Mouse (Mus musculus) c-Kit-positive CD71-negative TER-119-negative erythroid progenitor cells, embryonic 14.5 days (primary cell): Measurements from ENCODE around the gene Car12.
"Not testable (repeated sequence)": the region's sequence is repeated elsewhere in the genome, so short reads cannot be mapped to it uniquely, and the experiment has no call there.

Experiments
- DNase-seq: peaks from one replicate; pipeline ENCODE4 v3.0.0-alpha.2; 2013; ENCODE audit warnings: low read depth

Car12 gene

DNA sequence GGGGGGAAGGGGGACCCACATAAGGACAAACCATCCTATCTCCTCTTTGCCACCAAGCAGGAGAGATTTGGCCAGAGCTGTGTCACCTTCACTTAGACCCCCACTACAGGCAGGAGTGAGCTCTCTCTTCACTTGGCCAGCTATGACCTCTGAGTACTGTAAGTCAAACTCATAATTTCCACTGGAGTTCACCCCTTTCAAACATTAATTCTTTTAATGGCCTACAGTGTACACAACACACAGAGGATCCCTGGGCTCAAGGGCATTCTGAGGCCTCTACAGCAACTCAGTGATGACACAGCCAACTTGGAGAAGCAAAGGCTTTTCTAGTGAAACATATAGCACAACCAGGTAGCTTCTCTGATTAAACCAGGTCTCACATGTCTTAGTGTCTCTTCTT, 57.2 kb downstream of the Car12 start:
- DNase-seq, result no peak

DNA sequence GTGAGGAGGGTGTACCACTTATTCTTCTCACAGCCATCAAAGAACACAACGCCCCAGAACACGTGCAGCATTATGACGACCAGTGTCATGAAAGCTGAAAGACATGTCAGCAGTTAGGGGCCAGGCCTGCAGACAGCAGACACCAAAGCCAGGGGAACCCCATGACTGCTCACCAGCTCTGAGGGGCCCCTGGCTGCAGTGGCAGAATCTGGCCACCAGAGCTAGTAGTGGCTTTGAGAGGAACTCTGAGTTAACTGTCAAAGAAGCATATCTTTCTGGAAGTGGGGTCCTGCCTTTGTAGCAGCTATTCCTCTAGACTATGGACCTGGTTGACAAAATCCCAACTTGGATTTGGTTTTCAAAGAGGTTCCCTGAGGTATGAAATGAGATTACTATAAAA, 71.1 kb downstream of the Car12 start:
- not testable (repeated sequence) for DNase-seq

DNA sequence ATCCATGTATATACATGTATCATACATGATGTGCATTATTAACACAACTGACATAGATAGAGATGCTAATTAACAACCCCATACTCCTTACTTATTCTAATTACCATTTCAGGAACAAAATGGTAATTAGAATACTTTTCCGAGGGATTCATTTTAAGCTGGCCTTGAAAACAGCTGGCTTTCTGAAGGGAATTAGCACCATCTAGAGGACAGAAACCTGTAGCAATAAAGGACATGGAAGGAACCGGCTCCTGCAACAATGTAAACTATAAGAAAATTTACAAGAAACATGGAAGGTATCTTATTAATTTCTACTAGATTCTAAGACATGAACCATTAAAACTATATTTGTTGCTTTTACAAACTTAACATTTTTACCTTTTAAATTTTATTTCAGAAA, 74.3 kb downstream of the Car12 start:
- DNase-seq, result peak; percentile 32

DNA sequence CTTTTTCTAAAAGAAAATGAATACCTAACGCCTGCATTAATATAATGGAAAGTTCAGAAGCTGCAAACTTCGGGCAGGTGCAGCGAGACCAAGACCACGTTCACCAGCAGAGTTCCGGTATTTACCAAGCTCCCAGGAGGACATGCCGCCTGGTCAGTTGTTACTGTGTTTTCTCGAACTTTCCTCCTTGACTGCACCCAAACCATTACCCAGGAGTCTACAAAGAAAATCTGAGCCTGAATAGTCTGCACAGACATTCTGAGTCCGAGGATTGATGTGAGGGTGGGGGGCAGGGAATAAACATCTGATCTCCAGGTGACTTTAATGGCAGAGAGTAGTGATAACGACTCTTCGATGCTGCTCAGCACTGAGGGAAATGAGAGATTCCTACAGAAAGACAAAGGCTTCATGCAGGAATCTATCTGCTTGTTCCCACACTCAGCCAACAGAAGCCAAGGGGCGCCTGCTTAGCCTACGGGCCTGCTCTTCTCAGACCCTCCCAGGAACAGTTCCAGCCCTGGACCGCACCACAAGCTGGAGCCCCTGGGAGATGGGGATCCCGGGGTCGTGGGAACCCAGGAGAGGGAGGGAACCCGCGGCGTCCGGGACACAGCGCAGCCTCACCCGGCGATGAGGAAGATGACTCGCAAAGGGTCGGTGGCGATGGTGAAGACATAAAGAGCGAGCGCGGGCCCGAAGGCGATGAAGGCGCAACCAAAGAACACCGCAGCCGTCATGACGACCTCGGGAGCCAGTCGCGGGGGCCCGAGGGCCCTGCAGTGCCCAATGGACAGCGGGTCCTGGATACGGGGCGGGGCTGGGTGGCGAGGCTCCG, 81.4 kb downstream of the Car12 start:
- DNase-seq, result no peak

DNA sequence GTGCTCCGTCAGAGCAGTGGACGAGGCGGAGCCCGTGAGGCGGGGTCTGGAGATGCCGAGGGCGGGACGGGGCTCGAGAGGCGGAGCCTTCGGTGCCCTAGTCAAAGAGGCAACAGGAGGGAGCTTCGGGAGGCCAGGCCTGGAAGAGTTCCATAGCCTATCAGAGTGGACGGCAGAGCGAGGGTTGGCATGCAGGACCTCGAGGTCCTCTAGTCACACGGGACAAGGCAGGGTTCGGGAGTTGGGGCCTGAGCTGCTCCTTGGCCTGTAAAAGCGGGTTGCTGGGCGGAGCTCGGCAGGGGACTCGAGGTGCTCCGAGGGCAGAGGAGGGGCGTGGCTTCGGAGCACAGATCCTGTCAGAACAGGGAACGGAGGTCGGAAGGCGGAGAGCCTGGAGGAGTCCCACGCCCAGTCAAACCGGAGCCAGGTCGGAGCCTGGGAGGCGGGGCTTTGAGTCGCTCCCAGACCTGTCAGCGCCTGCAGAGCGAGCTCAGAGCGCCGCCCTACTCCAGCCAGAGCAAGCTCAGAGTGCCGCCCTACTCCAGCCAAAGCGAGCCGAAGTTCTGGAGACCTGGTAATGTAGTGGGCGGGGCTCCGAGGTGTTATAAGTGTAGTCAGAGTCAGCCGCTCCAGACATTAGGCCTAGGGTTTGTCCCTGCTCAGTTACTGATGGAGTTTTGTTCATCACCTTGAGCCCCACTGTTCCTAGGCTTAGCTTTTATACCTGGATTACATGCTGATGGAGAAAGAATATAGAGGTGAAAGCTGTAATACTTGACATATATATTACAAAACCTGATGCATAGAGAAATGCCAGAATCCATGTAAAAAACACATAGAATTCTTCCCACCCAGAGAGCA, 82.2 kb downstream of the Car12 start, which contains the start of gene Aph1b:
TSS of gene Aph1b (minus strand) at position 27 of the 861 bp plus-strand sequence.
- peak; percentile 96 for DNase-seq

DNA sequence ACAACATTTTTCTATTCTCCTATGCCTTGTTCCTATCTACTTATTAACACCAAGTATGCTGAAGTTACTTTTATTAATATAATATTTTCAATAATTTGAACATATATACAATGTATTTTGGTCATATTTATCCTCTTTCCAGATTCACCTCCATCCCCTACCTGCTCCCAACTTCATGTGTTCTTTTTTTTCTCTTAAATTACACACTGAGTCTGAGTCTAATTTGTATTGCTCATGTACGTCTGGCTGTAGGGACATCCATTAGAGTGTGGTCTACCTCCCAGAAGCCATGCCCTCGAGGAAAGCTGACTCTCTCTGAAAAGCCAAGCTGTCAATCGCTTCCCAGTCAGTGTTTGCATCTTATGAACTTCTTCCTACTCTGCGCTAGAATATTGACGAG, 83.3 kb downstream of the Car12 start, which contains the start of gene Gm10647:
TSS of gene Gm10647 (plus strand) at position 301 of the 400 bp plus-strand sequence.
- DNase-seq, result no peak

DNA sequence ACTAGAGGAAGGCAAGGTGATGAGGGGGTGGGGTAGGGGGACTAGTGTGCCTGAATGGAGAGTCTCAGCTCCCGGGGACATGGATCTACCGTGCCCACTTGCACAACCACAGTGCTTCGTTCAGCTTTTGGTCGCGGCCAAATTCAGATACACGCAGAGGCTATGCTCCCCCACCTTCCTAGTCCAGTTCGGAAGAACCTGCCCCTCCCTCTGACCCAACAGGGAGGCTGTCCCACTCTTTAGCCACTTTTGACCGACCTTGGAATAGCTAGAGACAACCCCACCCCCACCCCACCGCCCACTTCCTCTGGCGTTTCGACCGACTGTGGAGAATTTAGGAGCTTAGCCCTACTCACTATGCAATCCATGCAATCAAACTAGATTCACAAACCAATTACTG, 88.5 kb downstream of the Car12 start:
- no peak for DNase-seq

DNA sequence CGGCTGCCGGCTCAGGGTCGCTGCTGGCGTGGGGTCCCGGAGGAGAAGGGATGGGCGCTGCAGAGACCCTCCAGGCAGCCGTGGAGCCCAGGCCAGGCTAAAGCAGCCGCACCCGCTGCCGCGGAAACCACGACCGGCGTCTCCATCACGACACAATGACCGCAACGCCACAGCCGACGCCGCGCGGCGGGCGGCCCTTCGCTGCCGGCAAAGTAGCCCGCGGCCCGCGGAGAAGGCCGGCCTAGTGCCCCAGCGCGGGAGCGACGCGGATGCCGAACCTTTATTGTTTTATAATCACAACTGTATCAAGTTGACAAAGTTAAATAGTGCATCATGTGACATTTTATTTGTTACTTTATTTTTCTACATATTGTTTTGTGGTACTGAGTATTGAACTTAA, 92.5 kb downstream of the Car12 start:
- not testable (repeated sequence) for DNase-seq

DNA sequence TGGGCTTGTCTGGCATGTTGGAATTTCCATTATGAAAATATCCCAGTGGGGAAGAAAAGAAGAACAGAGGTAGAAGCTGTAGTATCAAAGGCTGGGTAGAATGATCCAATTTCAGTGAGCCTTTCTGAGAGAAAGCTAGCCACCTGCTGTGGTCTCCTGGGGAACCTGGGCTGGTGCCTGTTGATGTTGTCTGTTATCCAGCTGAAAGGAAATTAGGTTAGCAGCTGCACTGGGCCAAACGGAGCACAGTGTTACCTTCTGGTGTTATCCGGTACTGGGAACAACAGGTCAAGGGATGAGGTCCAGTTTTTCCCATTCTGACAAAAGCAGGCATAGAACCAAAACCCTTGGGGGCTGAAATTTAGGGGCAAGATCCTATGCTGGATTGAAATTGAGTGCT, 99.9 kb downstream of the Car12 start:
- no peak for DNase-seq
